Mouse (Mus musculus): Measurements from ENCODE around the gene Fam208a.

The Fam208a gene

GRCm38 (mm10) chr14:27428573-27428972, at the start of gene Fam208a:
Fam208a (plus strand) TSS chr14:27428834.
- DNase-seq (ENCODE audit: low read depth, low spot score) = peak; percentile 97

DNA sequence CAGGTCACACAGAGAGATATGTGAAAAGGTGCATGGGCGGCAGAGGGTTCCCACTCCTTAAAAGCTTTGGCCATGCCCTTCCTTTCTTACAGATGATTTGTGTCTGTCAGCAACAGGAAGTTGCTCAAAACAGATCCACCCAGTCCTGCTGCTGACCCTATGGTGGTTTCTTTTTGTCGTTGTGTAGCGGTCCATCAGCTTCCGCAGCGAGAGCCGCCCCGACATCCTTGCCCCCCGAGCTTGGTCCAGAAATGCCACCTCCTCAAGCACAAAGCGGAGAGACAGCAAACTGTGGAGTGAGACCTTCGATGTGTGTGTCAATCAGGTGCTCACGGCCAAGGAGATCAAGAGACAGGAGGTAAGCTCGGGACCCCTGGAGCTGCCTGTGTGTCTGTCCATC, 49.2 kb upstream of the Fam208a start:
- DNase-seq (ENCODE audit: low read depth, low spot score) = no peak

DNA sequence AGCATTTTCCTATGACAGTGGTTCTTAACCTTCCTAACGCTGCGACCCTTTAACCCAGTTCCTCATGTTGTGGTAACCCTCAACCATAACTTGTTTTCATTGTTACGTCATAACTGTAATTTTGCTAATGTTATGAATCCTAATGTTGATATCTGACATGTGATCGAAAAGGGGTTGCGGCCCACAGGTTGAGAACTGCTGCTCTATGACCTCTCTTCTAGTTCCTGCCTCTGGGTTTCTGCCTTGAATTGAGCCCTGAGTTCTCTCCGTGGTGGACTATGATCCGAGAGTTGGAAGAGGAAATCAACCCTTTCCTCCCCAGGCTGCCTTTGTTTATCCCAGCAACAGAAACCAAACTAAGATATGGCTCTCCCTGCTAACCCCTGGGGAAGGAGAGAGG, 47.2 kb upstream of the Fam208a start:
- no peak for DNase-seq (ENCODE audit: low read depth, low spot score)

DNA sequence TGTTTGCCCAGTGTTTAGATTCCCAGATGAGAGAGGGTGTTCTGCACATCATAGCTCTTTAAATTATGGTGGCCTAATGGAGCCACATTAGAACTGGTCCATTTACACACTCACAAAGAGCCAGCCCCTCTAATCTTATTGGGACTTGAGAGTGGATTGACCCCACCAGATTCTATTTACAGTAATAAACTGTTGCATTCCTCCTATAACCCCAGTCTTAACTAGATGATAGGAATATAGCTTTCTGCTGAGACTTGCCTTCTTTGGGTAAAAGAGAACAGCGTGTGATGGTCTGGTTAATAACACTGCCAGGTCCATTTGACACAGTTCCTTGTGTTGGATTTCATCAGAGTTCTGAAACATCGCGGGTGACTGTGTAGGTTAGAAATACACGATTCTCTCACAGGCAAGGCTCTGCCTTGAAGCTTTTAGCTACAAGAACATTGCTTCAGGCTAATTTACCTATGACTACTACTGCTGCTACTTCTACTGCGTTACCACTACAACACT, 45.3 kb upstream of the Fam208a start:
- DNase-seq (ENCODE audit: low read depth, low spot score) = no peak

DNA sequence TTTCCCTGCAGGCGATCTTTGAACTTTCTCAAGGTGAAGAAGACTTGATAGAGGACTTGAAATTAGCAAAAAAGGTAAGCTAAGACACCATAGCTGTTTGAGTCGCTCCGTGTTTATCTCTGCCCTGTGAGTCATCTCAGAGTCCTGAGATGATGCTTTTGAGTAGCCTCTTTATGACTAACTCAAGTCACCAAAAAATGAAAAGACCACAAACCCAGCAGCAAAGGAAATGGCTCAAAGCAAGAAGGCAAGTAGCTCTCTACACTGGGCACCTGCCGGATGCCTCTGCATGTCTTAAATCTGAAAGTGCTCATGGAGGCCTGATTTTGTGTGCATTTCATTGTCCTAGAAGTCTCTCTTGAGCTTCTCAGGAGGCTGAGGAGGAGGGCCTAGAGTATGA, 44.5 kb upstream of the Fam208a start:
- no peak for DNase-seq (ENCODE audit: low read depth, low spot score)

GRCm38 (mm10) chr14:27388616-27389015, 40.0 kb upstream of the Fam208a start:
- no peak for DNase-seq (ENCODE audit: low read depth, low spot score)

- no peak for DNase-seq (ENCODE audit: low read depth, low spot score)
These were observed 38.9 kb upstream of the Fam208a start for GRCm38 (mm10) chr14:27389722-27390121.

DNA sequence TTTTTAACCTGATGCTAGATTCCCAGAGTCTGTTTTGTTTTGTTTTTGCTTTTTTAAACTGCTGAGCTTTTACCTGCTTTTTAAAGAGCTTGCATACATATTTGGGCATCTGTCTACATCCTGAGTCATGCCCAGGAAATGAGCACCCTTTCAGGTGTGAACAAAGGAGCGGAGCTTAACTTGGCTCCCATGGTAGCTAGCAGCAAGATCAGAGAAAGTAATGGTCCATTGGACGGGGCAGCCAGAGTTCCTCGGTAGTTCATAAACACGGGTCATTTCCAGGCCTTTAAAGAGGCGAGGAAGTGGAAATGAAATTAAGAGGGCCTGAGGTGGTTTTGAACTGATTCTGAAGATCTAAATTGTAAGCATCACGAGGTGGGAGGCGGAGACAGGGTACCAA, 38.0 kb upstream of the Fam208a start:
- DNase-seq (ENCODE audit: low read depth, low spot score) = no peak

GRCm38 (mm10) chr14:27391776-27392308, 36.8 kb upstream of the Fam208a start:
- peak; percentile 68 for DNase-seq (ENCODE audit: low read depth, low spot score)

DNA sequence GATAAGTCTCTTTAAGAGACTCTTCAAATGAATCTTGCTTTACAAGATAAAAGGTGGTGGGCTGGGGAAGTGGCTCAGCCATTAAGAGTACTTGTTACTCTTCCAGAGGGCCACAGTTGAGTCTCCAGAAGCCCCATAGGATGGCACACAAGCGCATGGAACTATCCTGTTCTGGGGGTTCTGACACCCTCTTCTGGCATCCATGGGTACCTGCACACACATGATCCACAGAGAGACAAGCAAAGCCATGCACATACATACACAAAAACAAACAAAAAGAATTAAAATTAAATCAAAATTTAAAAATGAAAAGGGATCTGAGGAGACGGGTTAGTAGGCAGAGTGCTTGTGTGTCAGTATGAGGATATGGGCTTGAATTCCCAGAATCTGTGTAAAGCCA, 36.0 kb upstream of the Fam208a start:
- DNase-seq (ENCODE audit: low read depth, low spot score) = peak; percentile 35

- no peak for DNase-seq (ENCODE audit: low read depth, low spot score)
These were observed 34.8 kb upstream of the Fam208a start for GRCm38 (mm10) chr14:27393806-27394205.

DNA sequence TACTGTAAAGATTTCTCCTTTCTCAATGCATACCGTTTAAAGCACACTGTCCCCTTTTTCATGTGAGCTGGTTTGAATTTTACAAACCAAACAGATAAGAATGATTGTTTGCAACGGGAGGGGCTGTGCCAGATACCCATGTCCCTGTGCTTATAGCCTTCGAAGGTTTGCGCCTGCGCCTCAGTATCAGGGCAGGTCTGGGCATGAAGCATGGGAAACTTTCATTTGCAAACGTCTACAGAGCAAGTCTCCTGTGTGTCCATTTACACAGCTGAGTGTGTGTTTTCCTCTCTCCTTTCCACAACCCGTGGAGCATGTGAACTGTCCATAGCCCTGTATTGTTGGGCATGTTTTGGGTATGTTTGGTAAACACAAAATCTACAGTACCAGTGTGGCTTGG, 32.2 kb upstream of the Fam208a start:
- no peak for DNase-seq (ENCODE audit: low read depth, low spot score)

- no peak for DNase-seq (ENCODE audit: low read depth, low spot score)
These were observed 31.1 kb upstream of the Fam208a start for GRCm38 (mm10) chr14:27397526-27397925.

DNA sequence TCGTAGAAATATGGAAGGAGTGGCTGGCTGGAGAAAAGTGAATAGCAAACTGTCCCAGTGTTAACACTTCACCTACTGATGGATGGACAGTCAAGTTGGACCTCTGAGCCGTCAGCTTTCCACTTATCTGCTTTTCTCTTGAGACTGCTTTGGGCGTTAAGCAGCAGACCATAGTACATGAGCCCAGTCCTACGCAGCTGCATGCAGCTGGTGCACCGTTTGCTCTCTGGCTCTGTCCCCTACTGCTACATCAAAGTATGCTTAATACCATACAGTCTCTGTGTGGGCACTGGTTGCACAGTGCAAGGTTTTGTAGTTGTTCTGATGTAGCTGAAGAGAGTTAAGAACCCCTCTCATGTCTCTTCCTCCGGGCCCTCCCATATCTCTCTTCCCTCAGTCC, 28.1 kb upstream of the Fam208a start:
- no peak for DNase-seq (ENCODE audit: low read depth, low spot score)

DNA sequence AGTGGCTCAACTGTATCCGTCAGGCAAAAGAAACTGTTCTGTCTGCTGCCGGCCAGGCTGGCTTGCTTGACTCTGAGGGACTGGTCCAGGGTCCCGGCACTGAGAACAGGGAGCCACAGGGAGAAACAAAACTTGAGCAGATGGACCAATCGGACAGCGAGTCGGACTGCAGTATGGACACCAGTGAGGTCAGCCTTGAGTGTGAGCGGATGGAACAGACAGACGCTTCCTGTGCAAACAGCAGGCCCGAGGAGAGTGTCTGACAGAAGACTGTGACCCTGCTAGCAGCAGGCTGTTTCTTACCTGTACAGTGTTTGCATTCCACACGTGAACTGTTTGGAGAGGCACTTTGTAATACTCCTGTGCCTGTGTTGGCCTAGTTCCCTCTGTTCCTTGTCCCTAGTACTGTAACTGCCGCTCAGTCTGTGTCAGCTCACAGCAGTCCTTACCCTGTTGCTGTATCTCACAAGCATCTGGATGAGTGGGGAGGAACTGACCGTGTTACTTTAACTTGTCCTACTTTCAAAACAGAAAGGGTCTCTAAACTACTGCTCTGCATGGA, 26.8 kb upstream of the Fam208a start:
- DNase-seq (ENCODE audit: low read depth, low spot score) = no peak

DNA sequence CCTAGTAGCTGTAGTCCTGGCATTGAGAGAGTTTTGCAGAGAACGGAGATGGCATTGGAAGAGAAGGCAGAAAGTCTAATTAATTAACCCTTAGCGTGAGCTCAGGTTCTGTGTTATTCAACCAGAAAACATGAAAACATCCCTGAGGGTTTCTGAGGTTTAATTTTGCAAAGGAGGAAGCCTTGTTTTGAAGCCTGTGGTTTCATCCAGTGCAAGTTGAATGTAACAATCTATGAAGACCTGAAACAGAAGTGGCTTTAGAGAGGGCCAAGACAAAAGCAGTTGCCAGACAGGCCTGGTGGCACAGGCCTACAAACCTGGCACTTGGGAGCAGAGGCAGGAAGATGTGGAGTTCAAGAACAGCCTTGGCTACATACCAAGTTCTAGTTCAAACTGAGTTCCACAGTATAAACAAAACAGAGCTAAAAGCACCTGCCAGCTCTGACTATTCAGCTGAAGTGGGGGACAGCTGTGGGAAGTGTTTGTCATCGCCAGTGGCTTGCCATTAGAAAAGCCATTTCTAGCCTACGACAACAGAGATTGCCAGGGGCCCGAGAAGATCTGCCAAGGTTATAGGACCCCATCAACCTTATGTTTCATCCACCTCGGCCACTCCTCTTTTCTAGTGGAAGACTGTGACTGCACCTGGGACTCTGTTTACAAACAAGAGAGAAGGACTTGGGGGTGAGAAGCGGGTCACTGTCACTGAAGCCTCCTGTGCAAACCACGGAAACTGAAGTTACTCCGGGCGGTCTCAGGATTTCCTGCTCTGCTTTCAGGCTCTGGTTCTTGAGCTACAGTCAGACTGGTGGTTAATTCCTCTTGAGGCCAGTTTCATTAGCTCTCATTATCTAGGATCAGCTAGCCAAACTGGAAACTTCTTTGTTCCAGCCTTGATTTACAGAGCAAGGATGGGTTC, 26.0 kb upstream of the Fam208a start:
- no peak for DNase-seq (ENCODE audit: low read depth, low spot score)

DNA sequence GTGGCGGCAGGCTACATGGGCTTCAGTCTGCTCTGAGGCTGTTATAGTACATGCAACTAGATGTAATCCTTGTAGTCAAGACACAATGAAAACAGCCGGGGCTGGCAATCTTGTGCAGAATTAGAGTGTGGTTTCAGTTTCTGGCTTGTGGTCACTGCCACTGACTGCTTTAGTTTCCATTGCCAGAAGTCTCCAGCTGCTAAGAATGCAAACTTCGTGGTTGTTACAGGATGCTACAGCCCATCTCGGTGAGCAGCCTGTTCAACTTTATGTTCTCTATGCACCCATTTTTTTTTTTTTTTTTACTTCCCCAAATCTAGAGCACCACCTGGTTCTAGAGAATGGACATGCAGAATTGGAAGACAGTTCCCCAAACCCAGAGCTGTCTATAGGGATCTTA, 23.2 kb upstream of the Fam208a start:
- DNase-seq (ENCODE audit: low read depth, low spot score) = no peak

DNA sequence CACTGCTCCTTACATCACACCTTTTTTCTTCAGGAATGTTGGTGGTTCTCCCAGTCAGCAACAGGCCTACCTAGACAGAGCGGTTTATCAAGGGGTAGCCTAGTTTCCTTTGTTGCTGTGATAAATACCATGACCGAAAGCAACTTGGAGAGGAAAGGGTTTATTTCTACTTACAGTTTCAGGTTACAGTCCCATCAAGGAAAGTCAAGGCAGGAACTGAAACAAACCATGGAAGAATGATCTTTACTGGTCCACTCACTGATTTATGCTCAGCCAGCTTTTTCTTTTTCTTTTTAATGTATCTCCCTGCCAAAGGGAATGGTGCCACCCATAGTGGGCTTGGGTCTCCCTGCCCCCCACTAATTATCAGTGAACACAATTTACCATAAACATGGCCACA, 22.7 kb upstream of the Fam208a start:
- DNase-seq (ENCODE audit: low read depth, low spot score) = no peak

DNA sequence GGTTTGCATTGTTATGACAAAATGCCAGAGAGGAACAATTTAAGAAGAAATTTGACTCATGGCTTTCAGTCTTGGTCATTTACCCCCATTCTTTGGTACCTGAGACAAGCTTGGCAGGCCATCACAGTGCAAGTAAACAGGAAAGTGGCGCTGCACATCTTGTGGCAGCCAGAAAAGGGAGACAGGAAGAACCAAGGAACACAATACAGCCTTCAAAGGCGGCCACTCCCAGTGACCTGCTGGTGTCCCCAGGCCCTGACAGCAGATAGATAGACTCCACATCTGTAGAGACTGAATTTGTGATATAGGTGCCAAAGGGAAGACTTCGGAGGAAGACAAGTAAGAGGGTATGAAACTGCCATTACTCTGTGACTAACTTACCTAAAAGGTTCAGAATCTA, 20.4 kb upstream of the Fam208a start:
- no peak for DNase-seq (ENCODE audit: low read depth, low spot score)

- no peak for DNase-seq (ENCODE audit: low read depth, low spot score)
These were observed 19.0 kb upstream of the Fam208a start for GRCm38 (mm10) chr14:27409662-27410061.

DNA sequence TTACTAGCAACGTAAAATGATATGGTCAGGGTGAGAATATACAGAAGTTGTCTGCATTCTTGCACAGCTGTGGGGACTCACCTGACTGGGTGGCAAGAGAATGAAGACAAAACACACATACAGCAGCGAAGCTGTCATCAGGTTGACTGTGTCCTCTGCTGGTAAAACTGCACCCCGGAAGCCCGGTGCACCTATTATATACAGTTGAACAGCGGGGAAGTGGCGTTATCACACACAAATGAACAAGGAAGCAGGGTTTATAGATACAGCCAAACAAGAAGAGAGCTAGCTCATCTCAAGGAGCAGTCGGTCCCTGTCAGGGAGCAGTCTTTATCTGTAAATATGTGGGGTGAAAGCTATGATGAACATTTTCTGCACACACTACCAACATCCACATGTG, 17.1 kb upstream of the Fam208a start:
- no peak for DNase-seq (ENCODE audit: low read depth, low spot score)

DNA sequence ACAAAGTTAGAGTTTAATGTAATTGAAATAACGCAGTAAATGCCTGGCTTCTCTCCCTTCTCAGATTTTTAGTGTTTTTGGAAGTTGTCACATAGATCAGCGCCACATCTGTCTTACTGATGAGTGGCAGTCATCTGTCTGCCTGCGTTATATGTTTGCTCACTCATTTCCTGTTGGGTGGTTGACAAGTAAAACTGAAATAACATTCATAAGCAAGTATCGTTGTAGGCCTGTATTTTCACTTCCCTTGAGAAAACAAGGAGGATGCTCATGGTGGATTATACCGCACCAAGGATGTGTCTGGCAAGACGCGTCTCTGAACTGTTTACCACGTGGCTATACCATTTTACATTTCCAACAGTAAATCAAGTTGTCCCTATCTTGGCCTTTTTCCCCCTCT, 15.9 kb upstream of the Fam208a start:
- no peak for DNase-seq (ENCODE audit: low read depth, low spot score)

DNA sequence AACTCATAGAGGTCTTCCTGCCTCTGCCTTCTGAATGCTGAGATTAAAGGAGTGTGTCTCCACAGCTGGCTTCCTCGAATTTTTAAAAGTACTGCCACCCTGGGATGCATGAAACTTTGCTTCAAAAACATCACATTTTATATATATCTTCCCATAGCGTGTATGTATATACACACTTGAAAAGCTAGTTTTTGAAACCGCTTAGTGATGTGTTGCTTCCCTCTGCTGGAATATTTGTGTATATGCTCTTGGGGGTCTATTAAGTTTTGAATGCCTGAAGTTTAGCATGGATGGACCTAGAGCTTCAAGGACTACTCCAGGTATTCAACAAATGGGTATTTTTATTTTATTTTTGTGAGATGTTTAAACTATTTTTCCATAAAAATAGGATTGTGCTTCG, 14.7 kb upstream of the Fam208a start:
- DNase-seq (ENCODE audit: low read depth, low spot score) = peak; percentile 73

All from brain, adult 2 months (tissue).